Mouse (Mus musculus): ENCODE results near the gene Ccdc173.

DNA sequence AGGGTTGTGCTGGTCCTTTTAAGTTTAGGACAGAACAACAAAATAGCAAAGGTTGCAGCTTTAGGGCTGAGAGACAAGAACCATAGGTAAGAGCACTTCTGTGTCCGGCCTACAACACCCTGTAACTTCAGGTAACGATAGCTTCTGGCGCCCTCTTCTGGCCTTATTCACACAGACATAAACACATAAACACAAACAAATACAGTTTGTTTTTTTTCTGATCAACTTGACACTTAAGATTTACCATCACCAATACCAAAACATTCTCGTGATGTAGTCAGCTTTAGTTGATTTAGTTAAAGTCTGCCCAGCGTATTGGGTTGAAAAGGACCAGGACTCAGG is 10.6 kb downstream of the Ccdc173 start:
- TF ChIP-seq CTCF (conservative IDR thresholded peaks at IDR 0.05; ENCODE audit: insufficient read depth, insufficient read length, low read depth, low read length) (peak; percentile 44), POLR2A (IDR thresholded peaks at IDR 0.05; ENCODE audit: low read depth, low read length) (no peak)
